Mouse (Mus musculus): Measurements from ENCODE around the gene Tmpo.
A peak's percentile ranks its signal among the peaks of the same experiment; 100 is the strongest.

Gene Tmpo

GRCm38 (mm10) chr10:91122646-91123045 lies 58.5 kb downstream of the Tmpo start:
- DNase-seq (ENCODE audit: low read depth, low spot score), result no peak

GRCm38 (mm10) chr10:91116958-91117357 lies 64.2 kb downstream of the Tmpo start:
- peak; percentile 42 for DNase-seq (ENCODE audit: low read depth, low spot score)

- DNase-seq (ENCODE audit: low read depth, low spot score), result no peak
These were observed 71.3 kb downstream of the Tmpo start for GRCm38 (mm10) chr10:91109841-91110240.

GRCm38 (mm10) chr10:91105981-91106380 lies 75.1 kb downstream of the Tmpo start:
- no peak for DNase-seq (ENCODE audit: low read depth, low spot score)

- peak; percentile 51 for DNase-seq (ENCODE audit: low read depth, low spot score)
These were observed 78.1 kb downstream of the Tmpo start for GRCm38 (mm10) chr10:91102799-91103590.

- no peak for DNase-seq (ENCODE audit: low read depth, low spot score)
These were observed 79.2 kb downstream of the Tmpo start for GRCm38 (mm10) chr10:91101936-91102335.

GRCm38 (mm10) chr10:91100101-91100500 lies 81.0 kb downstream of the Tmpo start:
- DNase-seq (ENCODE audit: low read depth, low spot score), result no peak

GRCm38 (mm10) chr10:91098056-91098455 lies 83.1 kb downstream of the Tmpo start:
- no peak for DNase-seq (ENCODE audit: low read depth, low spot score)

Data from R1 (cell line).